Mouse (Mus musculus): Measurements from ENCODE around the gene Rabl6. TPM values are rescaled to one million over a fixed set of nuclear protein-coding genes. Genes with fewer than 3 reads are reported as not detected.

Rabl6 gene
- polyA plus RNA-seq (2012; rRNA removed): 35.8 and 52.6 TPM in 2 replicates

GRCm38 (mm10) chr2:25607761-25608622 is at the start of gene Rabl6:
Gene Rabl6 (minus strand): TSS chr2:25608521.
- peak; percentile 40 for DNase-seq (ENCODE audit: low read depth, low spot score)
- under 1% methylated on average over 80 of the region's 80 CpGs for WGBS

- DNase-seq (ENCODE audit: low read depth, low spot score): no peak
These were observed 49.3 kb upstream of the Rabl6 start, which contains the start of gene Lcn5 for GRCm38 (mm10) chr2:25657652-25658051. Gene Lcn5 (plus strand): TSS chr2:25657952.

DNA sequence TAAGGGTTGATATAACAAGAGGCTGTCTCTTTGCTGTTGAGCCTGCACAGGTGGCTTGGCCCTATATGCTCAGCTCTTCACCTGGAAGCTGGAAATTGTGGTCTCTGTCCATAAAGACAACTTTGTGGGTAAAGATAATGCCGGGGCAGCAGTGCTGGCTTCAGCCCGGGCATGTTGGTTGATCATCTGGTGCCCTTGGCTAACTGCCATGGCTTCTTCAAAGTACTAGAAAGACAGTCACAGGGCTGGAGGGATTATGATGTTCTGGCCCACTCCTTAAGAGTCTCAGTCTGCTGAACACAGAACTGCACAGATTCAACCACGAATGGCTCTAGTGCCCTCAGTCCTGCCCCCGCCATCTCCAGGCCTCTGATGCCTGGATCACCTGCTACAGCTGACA is 48.9 kb upstream of the Rabl6 start:
- DNase-seq (ENCODE audit: low read depth, low spot score): no peak
- WGBS: 56% methylated on average over 4 of the region's 4 CpGs

GRCm38 (mm10) chr2:25656691-25657090 is 48.4 kb upstream of the Rabl6 start:
- no peak for DNase-seq (ENCODE audit: low read depth, low spot score)

GRCm38 (mm10) chr2:25654502-25654901 is 46.2 kb upstream of the Rabl6 start:
- no peak for DNase-seq (ENCODE audit: low read depth, low spot score)
- 43% methylated on average over 1 of the region's 1 CpGs for WGBS

More at GRCm38 (mm10) chr2:25656691-25657090, 48.4 kb upstream of the Rabl6 start:
- 74% methylated on average over 4 of the region's 4 CpGs for WGBS

DNA sequence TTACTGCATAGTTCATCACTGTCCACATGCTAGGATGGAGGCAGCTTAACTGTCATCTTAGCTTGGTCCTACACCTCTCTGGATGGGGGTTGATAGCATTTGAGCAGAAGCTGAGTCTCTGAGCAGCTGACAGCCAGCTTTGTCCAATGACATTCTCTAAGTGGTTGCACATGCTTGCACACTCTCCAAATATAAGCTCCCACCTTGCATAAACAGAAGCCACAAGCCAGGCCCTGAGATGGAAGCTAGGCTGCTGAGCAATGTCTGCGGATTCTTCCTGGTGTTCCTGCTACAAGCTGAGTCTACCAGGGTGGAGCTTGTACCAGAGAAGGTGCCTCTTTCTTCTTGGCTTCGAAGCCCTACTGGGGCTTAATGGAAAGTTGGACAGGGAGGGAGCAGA is 44.6 kb upstream of the Rabl6 start, which contains the start of gene Lcn8:
Gene Lcn8, plus strand, starts transcription at position 219 of the 400 bp plus-strand sequence.
- no peak for DNase-seq (ENCODE audit: low read depth, low spot score)
- 57% methylated on average over 2 of the region's 2 CpGs for WGBS

GRCm38 (mm10) chr2:25639890-25640289 is 31.6 kb upstream of the Rabl6 start:
- 15% methylated on average over 6 of the region's 6 CpGs for WGBS
- no peak for DNase-seq (ENCODE audit: low read depth, low spot score)

DNA sequence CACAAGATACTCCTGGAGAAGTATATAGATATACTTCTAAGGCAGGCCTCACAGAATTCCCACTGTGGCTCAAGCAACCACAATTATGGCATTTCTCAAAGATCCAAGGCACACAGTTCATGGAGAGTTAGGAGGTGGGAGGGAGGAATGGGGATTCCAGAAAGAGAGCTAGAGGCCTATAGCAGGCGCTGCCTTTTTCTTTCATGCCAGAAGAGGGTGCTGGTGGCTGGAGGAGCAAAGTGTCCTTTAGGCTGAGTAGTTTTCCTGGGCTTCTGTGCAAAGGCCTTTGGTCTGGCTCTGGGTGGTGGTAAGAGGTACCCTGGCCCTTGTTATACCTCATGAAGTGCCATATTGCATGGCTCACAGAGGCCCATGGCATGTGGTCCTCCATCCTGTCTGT is 25.7 kb upstream of the Rabl6 start:
- WGBS: 70% methylated on average over 1 of the region's 1 CpGs
- no peak for DNase-seq (ENCODE audit: low read depth, low spot score)

- no peak for DNase-seq (ENCODE audit: low read depth, low spot score)
- WGBS: 85% methylated on average over 3 of the region's 3 CpGs
These were observed 25.3 kb upstream of the Rabl6 start for GRCm38 (mm10) chr2:25633616-25634015.

- whole genome bisulfite sequencing: 45% methylated on average over 4 of the region's 4 CpGs
- no peak for DNase-seq (ENCODE audit: low read depth, low spot score)
These were observed 20.4 kb upstream of the Rabl6 start for GRCm38 (mm10) chr2:25628738-25629137.

DNA sequence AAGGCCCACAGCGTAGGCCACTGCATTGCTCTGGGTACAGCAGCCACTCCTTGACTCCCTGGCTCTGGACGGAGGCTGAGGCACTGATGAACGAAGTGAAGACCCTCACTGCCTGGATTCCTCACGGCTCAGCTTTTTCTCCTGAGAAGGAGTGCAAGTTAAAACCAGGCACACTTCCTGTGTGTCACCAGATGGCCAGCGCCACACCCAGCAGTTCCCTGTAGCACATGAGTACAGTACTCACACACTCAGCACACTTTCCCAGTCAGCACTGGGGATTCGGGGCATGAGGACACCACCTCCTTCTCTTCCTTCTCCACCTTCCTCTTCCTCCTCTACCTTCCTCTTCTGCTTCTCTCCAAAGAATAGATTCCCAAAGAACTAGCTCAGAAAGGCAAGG is 19.5 kb upstream of the Rabl6 start, which contains the start of gene Fcna:
Gene Fcna, minus strand, starts transcription at position 220 of the 400 bp plus-strand sequence.
- 54% methylated on average over 6 of the region's 6 CpGs for WGBS
- DNase-seq (ENCODE audit: low read depth, low spot score): no peak

DNA sequence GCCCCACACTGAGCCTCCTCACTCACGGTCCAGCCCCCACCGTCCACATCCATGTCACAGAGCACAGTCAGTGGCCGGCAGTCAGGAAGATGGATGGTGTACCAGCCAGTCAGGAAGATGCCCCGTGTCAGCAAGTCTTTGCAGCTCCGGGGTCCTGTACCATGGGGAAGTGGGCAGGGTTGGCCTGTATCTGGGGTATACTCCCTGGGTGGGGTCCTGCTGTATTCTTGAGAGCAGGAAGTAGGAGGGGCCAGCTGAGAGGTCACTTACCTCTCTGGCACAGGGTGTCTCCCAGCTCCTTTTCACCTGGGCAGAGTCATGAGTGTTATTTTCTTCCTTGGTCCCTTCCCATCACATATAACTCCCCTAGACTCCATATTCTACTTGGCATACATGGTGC is 17.7 kb upstream of the Rabl6 start:
- WGBS: 55% methylated on average over 5 of the region's 5 CpGs
- DNase-seq (ENCODE audit: low read depth, low spot score): no peak

DNA sequence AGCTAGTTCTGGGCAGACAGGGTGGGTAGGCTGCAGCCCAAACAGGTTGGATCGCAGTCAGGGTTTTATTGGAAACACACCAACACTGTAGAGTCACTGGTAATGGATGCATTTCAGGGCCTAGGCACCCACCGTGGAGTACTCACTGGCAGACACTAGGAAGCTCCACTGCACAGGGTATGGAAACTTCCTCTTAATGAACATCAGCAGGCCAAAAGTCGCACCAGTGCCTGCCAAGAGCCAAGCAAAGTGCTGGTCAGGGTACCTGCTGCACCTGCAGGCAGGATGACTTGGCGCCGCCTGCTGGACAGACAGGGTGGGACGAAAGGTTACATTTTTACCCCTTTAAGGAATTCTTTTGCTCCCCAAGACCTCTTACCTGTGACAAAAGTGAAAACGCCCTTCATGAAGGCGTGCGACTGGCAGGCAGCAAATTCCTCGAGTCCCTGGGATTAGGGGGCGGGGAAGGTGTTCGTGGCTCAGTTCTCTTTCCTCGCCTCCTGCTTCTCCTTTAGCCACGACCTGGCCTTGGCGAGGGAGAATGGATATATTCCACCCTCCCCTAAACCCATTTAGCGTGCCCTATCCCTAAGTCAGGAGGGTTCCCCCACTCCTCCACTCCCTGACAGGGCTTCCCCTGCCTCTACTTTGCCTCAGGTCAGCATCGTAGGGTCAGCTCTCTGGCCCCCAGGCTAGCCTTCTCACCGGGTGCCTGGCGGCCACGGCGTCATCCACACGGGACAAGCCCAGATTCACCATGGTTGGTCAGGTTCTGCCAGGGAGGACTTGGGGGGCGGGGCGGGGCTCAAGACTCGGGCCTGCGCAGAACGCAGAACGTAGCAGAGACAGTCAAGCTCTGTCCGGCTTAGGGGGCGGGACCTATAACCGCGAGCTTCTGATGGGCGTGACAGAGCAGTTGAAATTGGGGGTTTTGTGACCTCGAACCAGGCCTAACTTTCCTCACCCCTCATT is 13.2 kb upstream of the Rabl6 start, which contains the start of gene Tmem141:
Gene Tmem141, minus strand, starts transcription at position 777 of the 972 bp plus-strand sequence.
- DNase-seq (ENCODE audit: low read depth, low spot score): peak; percentile 72
- 5% methylated on average over 34 of the region's 34 CpGs for WGBS

GRCm38 (mm10) chr2:25620852-25621228 is 12.5 kb upstream of the Rabl6 start:
- 88% methylated on average over 4 of the region's 4 CpGs for WGBS
- no peak for DNase-seq (ENCODE audit: low read depth, low spot score)

DNA sequence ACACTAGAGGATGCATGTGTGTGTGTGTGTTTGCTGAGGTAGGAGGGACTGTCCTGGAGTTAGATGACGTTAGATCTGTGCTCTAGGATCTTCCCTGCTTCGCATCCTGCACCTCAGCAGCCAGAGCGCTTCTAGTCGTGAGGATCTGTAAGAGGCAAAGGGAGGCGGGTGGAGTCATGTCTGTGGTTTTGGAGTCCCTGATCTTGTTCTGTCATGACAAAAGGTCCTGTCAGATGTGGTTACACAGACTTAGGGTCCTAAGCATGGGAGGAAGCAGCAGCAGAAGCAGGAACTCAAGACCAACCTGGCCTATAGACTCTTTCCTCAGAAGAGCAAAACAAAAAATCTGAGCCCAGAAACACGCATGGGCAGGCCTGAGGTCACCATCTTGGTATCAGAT is 12.1 kb upstream of the Rabl6 start:
- 90% methylated on average over 6 of the region's 6 CpGs for WGBS
- no peak for DNase-seq (ENCODE audit: low read depth, low spot score)

DNA sequence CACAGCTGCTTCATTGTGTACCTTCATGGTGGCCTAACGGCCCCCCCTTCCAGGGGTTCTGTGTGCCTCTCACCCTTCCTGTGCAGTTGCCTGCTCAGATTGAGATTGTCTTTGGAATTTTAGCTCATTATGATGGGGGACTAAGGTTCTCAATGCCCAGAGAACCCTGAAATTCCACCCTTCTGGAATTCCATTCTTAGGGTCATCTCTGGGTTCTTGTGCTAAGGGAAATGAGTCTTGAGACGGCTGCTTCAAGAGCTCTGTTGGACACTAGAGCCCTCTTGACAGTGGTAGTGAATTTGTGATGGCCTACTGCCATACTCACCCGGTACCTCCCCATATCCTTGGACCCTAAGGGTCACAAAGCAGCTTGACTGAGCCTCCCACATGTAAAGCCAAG is 9.3 kb upstream of the Rabl6 start, which contains the start of gene Ccdc183:
Gene Ccdc183, minus strand, starts transcription at position 101 of the 400 bp plus-strand sequence.
- WGBS: 84% methylated on average over 3 of the region's 3 CpGs

DNA sequence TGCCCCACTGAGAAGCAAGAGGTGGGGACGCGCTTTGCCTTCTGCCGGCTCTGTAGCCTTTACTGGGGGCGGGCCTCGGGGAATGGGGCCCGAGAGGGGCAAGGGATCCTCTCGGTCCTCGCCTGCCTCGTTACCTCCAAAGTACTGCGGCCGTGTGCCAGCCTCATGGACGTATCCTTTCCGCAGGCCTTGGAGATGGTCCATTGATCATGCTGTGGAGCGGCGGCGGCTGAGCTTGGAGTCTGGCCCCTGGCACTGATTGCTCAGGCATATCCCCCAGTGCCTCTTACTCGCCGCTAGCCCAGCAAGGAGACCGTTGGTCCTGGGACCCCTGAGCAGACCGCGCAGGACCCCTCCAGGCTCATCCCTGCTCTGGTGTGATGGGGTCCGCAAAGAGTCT is 8.1 kb upstream of the Rabl6 start:
- DNase-seq (ENCODE audit: low read depth, low spot score): no peak
- WGBS: 21% methylated on average over 20 of the region's 22 CpGs

More for the DNA sequence above, 9.3 kb upstream of the Rabl6 start, which contains the start of gene Ccdc183:
- DNase-seq (ENCODE audit: low read depth, low spot score): no peak

- 43% methylated on average over 10 of the region's 10 CpGs for WGBS
- DNase-seq (ENCODE audit: low read depth, low spot score): no peak
These were observed 350 bp upstream of the Rabl6 start for GRCm38 (mm10) chr2:25608671-25609070.

DNA sequence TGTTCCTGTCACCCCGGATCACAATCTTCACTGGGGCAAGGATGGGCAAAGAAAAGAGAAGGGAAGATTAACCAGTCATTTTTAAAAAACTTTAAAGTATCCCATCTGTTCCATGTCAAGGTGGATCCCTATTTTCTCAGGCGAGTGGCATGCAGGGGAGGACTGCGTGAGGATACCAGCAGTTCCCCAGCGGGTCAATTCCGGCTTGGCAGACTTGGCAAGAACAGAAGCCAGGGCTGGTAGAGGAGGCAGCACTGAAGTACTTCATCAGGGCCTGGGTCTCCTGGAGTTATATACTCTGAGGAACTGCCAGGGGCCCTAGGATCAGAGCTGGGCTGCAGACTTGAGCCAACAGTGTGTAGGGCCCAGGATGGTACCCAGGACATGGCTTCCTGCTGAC is 5.8 kb downstream of the Rabl6 start:
- DNase-seq (ENCODE audit: low read depth, low spot score): no peak
- WGBS: 94% methylated on average over 5 of the region's 5 CpGs

GRCm38 (mm10) chr2:25600037-25600436 is 8.3 kb downstream of the Rabl6 start:
- DNase-seq (ENCODE audit: low read depth, low spot score): no peak
- 85% methylated on average over 2 of the region's 2 CpGs for WGBS
